Mouse (Mus musculus): Measurements from ENCODE around the gene Hadh. TPM values are rescaled to one million over a fixed set of nuclear protein-coding genes. Genes with fewer than 3 reads are reported as not detected.

Gene Hadh
- total and polyA plus RNA-seq, 3 experiments, result 39.1 to 66.9 TPM; not detected in 1

DNA sequence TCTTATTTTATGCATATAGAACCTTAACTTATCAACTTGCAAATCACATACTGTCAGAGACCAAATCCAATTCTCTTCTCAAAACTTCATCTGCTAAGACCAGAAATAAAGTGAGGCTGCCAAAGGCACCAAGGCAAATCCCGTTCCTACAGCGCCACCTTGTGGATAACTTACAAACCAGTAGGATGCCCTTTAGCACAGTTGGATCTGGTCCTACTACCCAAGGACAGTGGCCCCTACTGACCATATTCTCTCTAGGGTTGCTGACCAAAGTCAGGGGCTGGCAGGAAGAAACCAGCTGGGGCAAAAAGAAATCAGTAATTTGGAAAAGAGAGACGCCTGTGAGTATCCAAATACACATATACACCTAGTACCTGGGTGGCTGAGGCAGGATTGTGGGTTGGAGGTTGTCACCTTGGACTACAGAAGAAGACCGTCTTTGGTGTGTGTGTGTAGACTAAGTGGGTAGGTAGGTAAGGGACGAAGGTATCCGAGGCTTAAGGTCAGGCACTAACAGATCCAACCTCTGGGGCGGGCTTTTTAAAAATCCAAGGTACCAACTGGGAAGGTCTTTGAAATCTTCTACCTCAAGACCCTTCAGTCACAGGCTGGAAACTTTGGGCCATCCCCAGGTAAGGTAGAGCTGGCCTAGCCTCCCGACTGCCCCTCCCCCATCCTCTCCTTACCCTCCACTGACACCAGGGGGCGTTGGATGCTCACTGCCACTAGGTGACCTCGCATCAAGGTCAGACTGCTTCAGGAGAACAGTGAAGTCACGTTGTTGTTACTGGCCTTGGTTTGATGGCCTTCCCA is 25.9 kb downstream of the Hadh start:
- Histone ChIP-seq H3K36me3 (ENCODE audit: control insufficient read depth in 1 of 2, insufficient read depth in 2 of 2, low read length in 2 of 2) (no peaks in the 10 kb centered on the region), H3K27me3 (ENCODE audit: control insufficient read depth in 1 of 2, insufficient read depth in 2 of 2, low read length in 2 of 2) (no peaks in the 10 kb centered on the region), H3K79me2 (ENCODE audit: control insufficient read depth, insufficient read depth, low read length, poor library complexity) (no peaks in the 10 kb centered on the region), H3K9ac (ENCODE audit: control insufficient read depth, low read depth, low read length, poor library complexity, severe bottlenecking) (no peak overlapping the region), H3K9me3 (replicated peaks; ENCODE audit: insufficient read depth, low read length) (no peaks in the 10 kb centered on the region), H3K4me3 (ENCODE audit: control insufficient read depth in 1 of 2, insufficient read depth in 1 of 2, low read depth in 2 of 2, low read length in 2 of 2) (no peak overlapping the region), H3K4me1 (ENCODE audit: control insufficient read depth in 1 of 2, insufficient read depth in 2 of 2, low read length in 2 of 2) (no peaks in the 10 kb centered on the region), H3K27ac (ENCODE audit: control insufficient read depth, low read depth, low read length) (no peak overlapping the region)
- TF ChIP-seq POLR2A (IDR thresholded peaks at IDR 0.05; ENCODE audit: control insufficient read depth in 1 of 2, insufficient read depth in 1 of 2, low read depth in 1 of 2, low read length in 2 of 2, poor library complexity in 1 of 2) (no peak), CHD2 (IDR thresholded peaks at IDR 0.05; ENCODE audit: low read length) (peak; percentile 75), TCF12 (IDR thresholded peaks at IDR 0.05; ENCODE audit: low read depth, low read length) (no peak), RAD21 (IDR thresholded peaks at IDR 0.05; ENCODE audit: low read depth, low read length) (peak; percentile 69), ETS1 (IDR thresholded peaks at IDR 0.05; ENCODE audit: low read depth, low read length) (no peak), ZKSCAN1 (IDR thresholded peaks at IDR 0.05; ENCODE audit: low read depth, low read length) (no peak), TAL1 (IDR thresholded peaks at IDR 0.05; ENCODE audit: low read length) (no peak), MXI1 (IDR thresholded peaks at IDR 0.05; ENCODE audit: low read depth, low read length) (no peak), ZC3H11A (IDR thresholded peaks at IDR 0.05; ENCODE audit: low read depth, low read length) (peak; percentile 27; the same call in 1 of the 2 replicates), SMC3 (IDR thresholded peaks at IDR 0.05; ENCODE audit: low read depth, low read length) (peak; percentile 57), CTCF (IDR thresholded peaks at IDR 0.05 in 2 of 3, conservative IDR thresholded peaks at IDR 0.05 in 1 of 3; ENCODE audit: control insufficient read depth in 1 of 3, insufficient read depth in 1 of 3, low read depth in 2 of 3, low read length in 3 of 3, poor library complexity in 1 of 3, severe bottlenecking in 1 of 3) (peak; percentile 74 to 85 (median 78)), E2F4 (IDR thresholded peaks at IDR 0.05; ENCODE audit: borderline replicate concordance, low read depth, low read length) (no peak), JUND (IDR thresholded peaks at IDR 0.05; ENCODE audit: low read depth, low read length) (no peak), ELF1 (IDR thresholded peaks at IDR 0.05; ENCODE audit: low read depth, low read length) (0 out of 2 replicates have a peak, but pooled peaks have one; percentile 21), TBP (IDR thresholded peaks at IDR 0.05; ENCODE audit: low read depth, low read length) (no peak), MYC (IDR thresholded peaks at IDR 0.05; ENCODE audit: low read depth, low read length) (no peak), BHLHE40 (IDR thresholded peaks at IDR 0.05; ENCODE audit: borderline replicate concordance, low read depth, low read length) (peak; percentile 54; the same call in 1 of the 2 replicates), MYB (IDR thresholded peaks at IDR 0.05; ENCODE audit: low read depth, low read length) (no peak), HCFC1 (IDR thresholded peaks at IDR 0.05; ENCODE audit: low read depth, low read length) (no peak), USF2 (IDR thresholded peaks at IDR 0.05; ENCODE audit: borderline replicate concordance in 1 of 2, insufficient read depth in 1 of 2, low read depth in 1 of 2, low read length in 2 of 2) (no peak), GATA1 (IDR thresholded peaks at IDR 0.05; ENCODE audit: low read depth, low read length) (no peak), NRF1 (IDR thresholded peaks at IDR 0.05; ENCODE audit: insufficient read depth, low read depth, low read length, poor library complexity, severe bottlenecking) (no peak), GABPA (IDR thresholded peaks at IDR 0.05; ENCODE audit: low read depth, low read length) (no peak), MEF2A (IDR thresholded peaks at IDR 0.05; ENCODE audit: extremely low read depth, insufficient replicate concordance, low read depth, low read length, poor library complexity, severe bottlenecking) (no peak)
- peak; percentile 71 for DNase-seq (ENCODE audit: low read depth, low spot score)

Data from MEL (cell line).